Mouse (Mus musculus) cerebellum, adult 2 months (tissue): ENCODE results near the gene Timm29.

Experiments
- CTCF ChIP-seq: fragments of 200-500 bp; IDR thresholded peaks from 2 replicates; pipeline ENCODE4 v1.5.1; 2011; ENCODE audit warnings: low read depth, mild to moderate bottlenecking, control low read depth, low read length, moderate library complexity, borderline replicate concordance; ENCODE audit not compliant: insufficient read depth
- POLR2A ChIP-seq: fragments of 200-500 bp; IDR thresholded peaks from 2 replicates; pipeline ENCODE4 v1.6.1; 2011; ENCODE audit warnings: low read length, control low read depth, borderline replicate concordance; ENCODE audit not compliant: insufficient read depth

GRCm38 (mm10) chr9:21578226-21578625 is 14.3 kb upstream of the Timm29 start:
- TF ChIP-seq POLR2A (no peak), CTCF (no peak)
